Mouse (Mus musculus) myocyte (in vitro differentiated cells): Measurements from ENCODE around the gene Agr2.

ENCODE experiments used
- MAX ChIP-seq: IDR thresholded peaks from one replicate; pipeline ENCODE4 v1.6.1; 2011; ENCODE audit warnings: low read depth, mild to moderate bottlenecking, control low read depth
- MYOG ChIP-seq, 3 experiments: IDR thresholded peaks; one replicate each; pipeline ENCODE4 v1.6.1; 2011; ENCODE audit warnings: control low read depth in 2 of 3, low read depth in 2 of 3, mild to moderate bottlenecking in 2 of 3; ENCODE audit not compliant: insufficient read length in 2 of 3, control insufficient read depth in 1 of 3, insufficient read depth in 1 of 3
- POLR2A ChIP-seq: IDR thresholded peaks from one replicate; pipeline ENCODE4 v1.6.1; 2011; ENCODE audit warnings: low read depth, mild to moderate bottlenecking, control low read depth, moderate library complexity; ENCODE audit not compliant: insufficient read length
- USF1 ChIP-seq: IDR thresholded peaks from one replicate; pipeline ENCODE4 v1.6.1; 2011; ENCODE audit warnings: low read depth, mild to moderate bottlenecking, control low read depth, moderate library complexity

DNA sequence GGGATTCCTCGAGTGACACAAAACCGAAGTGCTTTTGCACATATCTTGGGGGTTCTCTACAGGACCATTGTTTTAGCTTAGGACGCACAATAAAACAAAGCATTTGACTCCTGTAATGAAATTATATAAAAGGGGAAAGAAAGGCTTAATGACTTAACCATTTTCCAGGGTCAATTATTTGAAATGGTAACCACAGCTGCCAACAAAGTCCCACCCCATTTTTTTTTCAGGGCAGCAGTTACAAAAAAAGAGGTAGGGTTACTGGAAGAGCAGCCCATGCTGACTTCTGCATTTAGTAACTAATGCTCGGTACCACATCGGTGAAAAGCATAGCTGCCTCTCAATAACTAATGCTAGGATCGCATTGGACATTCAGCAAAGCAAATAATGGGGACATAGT is 42.8 kb downstream of the Agr2 start:
- TF ChIP-seq POLR2A (no peak), MAX (no peak), USF1 (no peak), MYOG (IDR thresholded peaks at IDR 0.05; ENCODE audit: control insufficient read depth in 1 of 3, insufficient read depth in 1 of 3, insufficient read length in 2 of 3, low read depth in 2 of 3) (no peak)
